Mouse (Mus musculus): ENCODE data around the gene Grin1.

- TF ChIP-seq CTCF (IDR thresholded peaks at IDR 0.05; ENCODE audit: low read depth, low read length) (no peak), POLR2A (IDR thresholded peaks at IDR 0.05; ENCODE audit: borderline replicate concordance, low read depth, low read length) (no peak)
Measured at GRCm38 (mm10) chr2:25286837-25287636, 31.9 kb downstream of the Grin1 start.
